Mouse (Mus musculus) ovary, adult 10 weeks (tissue): ENCODE data around the gene Exd2. TPM values are rescaled to one million over a fixed set of nuclear protein-coding genes. Genes with fewer than 3 reads are reported as not detected.

Experiments
- polyA plus RNA-seq: library from polyadenylated mRNA; stranded (reverse); fragments of 350-450 nt; fragmentation: Illumina TruSeq; extraction: RNeasy Lipid Tissue Mini Kit (QIAGEN cat#74804); gene quantifications from one replicate; pipeline ENCODE4 v1.2.3, GENCODE M21; 2014

Exd2 gene
- 18.5 TPM for polyA plus RNA-seq

DNA sequence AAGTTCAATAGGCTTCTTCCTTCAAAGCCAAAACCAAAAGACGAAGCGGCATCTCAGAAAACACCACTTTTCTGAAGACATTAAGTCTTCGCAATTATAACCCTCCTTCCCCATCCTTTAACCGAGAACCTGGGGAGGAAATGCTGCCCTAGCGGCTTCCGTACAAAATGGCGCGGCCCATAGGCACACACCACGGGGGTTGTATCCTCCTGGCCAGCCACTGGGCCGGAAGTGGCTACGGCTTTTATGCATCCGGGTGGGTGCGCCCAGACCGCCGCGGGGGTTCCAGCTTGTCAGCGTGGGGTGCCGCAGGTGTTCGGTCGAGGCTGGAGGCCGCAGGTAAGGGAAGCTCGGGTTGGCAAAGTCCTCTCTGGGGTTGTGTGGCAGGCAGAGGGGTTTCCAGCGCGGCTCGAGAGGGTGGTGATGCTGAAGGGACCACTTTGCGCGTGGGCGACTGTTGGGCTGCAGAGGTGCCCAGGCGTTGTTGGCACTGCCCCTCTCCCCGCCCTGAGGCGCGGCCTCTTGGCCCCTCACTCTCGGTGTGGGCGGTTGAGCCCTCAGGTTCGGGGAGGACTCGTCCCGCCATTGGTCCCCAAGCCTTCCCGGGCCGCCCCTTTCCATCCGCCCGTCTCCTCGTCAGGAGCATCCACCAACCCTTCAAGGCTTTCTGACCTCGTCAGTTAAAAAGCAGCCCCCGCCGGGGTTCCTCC is at the start of gene Exd2:
Gene Exd2 (plus strand): TSS at position 154 of the 710 bp plus-strand sequence.

DNA sequence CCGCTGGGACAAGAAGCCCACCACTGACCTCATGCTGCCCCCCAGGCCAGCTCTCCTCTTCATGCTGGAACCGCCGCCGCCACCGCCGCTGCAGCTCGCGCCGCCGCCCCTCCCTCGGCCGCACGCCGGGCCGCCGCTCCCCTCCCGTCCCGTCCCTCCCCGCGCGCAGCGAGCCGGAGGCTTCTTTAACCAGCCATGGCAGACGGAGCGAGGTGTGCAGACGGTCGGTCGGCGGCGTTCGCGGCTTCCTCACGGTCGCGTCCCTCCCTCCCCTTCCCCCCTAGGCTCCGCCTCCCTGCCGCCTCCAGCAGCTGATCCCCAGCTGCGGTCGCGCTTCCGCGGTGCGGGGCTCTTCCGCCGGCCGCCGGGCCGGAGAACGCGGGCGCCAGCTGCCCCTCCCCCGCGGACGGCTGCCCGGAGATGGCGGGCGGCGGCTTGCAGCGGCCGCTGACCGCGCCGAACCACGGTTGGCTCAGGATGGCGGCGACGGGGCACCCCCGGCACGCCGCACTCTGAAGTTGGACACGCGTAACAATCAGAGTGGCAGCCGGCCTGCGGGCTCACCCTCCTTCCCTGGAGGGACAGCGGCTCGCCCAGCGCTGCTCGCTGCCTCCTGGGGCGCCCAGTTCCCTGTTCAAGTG is 26.4 kb upstream of the Exd2 start, which contains the start of gene Dcaf5:
Gene Dcaf5 (minus strand): TSS at position 266 of the 641 bp plus-strand sequence.

DNA sequence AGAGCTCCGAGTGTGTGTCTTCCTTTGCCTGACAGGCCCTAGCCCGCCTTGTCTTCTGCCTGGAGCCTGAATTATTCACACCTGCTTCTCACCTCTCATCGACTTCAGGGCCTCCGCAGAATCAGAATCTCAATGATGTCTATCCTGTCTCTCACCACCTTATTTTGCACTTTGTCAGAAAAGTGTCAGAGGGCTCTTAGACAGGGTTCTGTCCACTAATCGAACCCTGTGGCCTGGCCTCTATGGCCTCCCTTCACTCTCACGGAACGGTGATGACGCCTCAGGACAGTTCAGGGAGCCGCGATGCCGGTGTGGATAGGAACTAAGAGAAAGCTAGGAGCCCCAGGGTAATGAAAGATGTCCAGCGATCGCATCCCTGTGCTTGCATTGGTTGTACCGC is 55.1 kb downstream of the Exd2 start, which contains the start of gene Galnt16:
Gene Galnt16 (plus strand): TSS at position 301 of the 400 bp plus-strand sequence.

Other genes with a start within 250 kb of the Exd2 start
- gene Actn1, start 202.7 kb upstream of the Exd2 start, polyA plus RNA-seq, result 75.6 TPM
- gene Dcaf5, start 26.5 kb upstream of the Exd2 start, polyA plus RNA-seq, result 31.0 TPM
- gene Galnt16, start 55.2 kb downstream of the Exd2 start, polyA plus RNA-seq, result 2.5 TPM
- 60.5 TPM for gene Slc39a9, start 180.8 kb downstream of the Exd2 start, polyA plus RNA-seq
- gene Erh, start 181.2 kb downstream of the Exd2 start, polyA plus RNA-seq, result 79.3 TPM
- 4.4 TPM for gene Plekhd1, start 229.5 kb downstream of the Exd2 start, polyA plus RNA-seq